Mouse (Mus musculus) urinary bladder, postnatal 4 days (tissue): ENCODE measurements around the gene Prr15l.

Experiments used
- DNase-seq, 2 experiments: peaks; one replicate each; pipeline ENCODE4 v3.0.0; 2021 to 2022; ENCODE audit warnings: low spot score in 2 of 2

The Prr15l gene

GRCm38 (mm10) chr11:96947849-96948248 lies 19.9 kb downstream of the Prr15l start:
- no peak for DNase-seq

- no peak for DNase-seq
Observed at GRCm38 (mm10) chr11:96950767-96951166, 22.9 kb downstream of the Prr15l start.

- DNase-seq: no peak
Observed at GRCm38 (mm10) chr11:96952426-96952825, 24.5 kb downstream of the Prr15l start.

- no peak for DNase-seq
Observed at GRCm38 (mm10) chr11:96952896-96953295, 25.0 kb downstream of the Prr15l start.

- DNase-seq: no peak
Observed at GRCm38 (mm10) chr11:96955094-96955493, 27.2 kb downstream of the Prr15l start.

- DNase-seq: no peak
Observed at GRCm38 (mm10) chr11:96956009-96956724, 28.3 kb downstream of the Prr15l start.

GRCm38 (mm10) chr11:96957061-96957805 lies 29.3 kb downstream of the Prr15l start:
- no peak for DNase-seq

- DNase-seq: peak; percentile 75 to 90
Observed at GRCm38 (mm10) chr11:96963580-96963979, 35.7 kb downstream of the Prr15l start.

GRCm38 (mm10) chr11:96966172-96966571 lies 38.3 kb downstream of the Prr15l start:
- no peak for DNase-seq

- DNase-seq: no peak
Observed at GRCm38 (mm10) chr11:96966914-96967543, 39.1 kb downstream of the Prr15l start.

GRCm38 (mm10) chr11:96967544-96968269 lies 39.8 kb downstream of the Prr15l start:
- no peak for DNase-seq

- no peak for DNase-seq
Observed at GRCm38 (mm10) chr11:96968476-96968875, 40.6 kb downstream of the Prr15l start.

GRCm38 (mm10) chr11:96969280-96969722 lies 41.4 kb downstream of the Prr15l start:
- DNase-seq: no peak

- DNase-seq: peak in 1 of 2 experiments; percentile 56
Observed at GRCm38 (mm10) chr11:96969746-96970145, 41.8 kb downstream of the Prr15l start.

- DNase-seq: no peak
Observed at GRCm38 (mm10) chr11:96970341-96970740, 42.4 kb downstream of the Prr15l start.

GRCm38 (mm10) chr11:96972906-96973305 lies 45.0 kb downstream of the Prr15l start:
- DNase-seq: no peak

GRCm38 (mm10) chr11:96973426-96973964 lies 45.6 kb downstream of the Prr15l start:
- DNase-seq: no peak

GRCm38 (mm10) chr11:96974813-96975212 lies 46.9 kb downstream of the Prr15l start:
- no peak for DNase-seq

- no peak for DNase-seq
Observed at GRCm38 (mm10) chr11:96975511-96976378, 47.8 kb downstream of the Prr15l start.

GRCm38 (mm10) chr11:96976379-96976687 lies 48.4 kb downstream of the Prr15l start:
- no peak for DNase-seq
